Mouse (Mus musculus): Measurements from ENCODE around the gene Mafk. TPM values are rescaled to one million over a fixed set of nuclear protein-coding genes. Genes with fewer than 3 reads are reported as not detected.

Mafk gene
- total and polyA plus RNA-seq, 3 experiments, result 16.4 to 24.1 (median 23.6) TPM

- no peak for DNase-seq (ENCODE audit: extremely low read depth)
- Histone ChIP-seq H3K27ac (ENCODE audit: insufficient read depth, low read depth) (no peak overlapping the region), H3K9ac (ENCODE audit: insufficient read depth, low read depth) (no peak overlapping the region), H3K36me3 (replicated peaks in 1 of 2; ENCODE audit: control insufficient read depth in 1 of 2, insufficient read depth in 1 of 2, low read length in 1 of 2) (peaks cover 29 to 46% of the 10 kb centered on the region in 2 experiments), H3K9me3 (replicated peaks; ENCODE audit: low read length) (no peaks in the 10 kb centered on the region), H3K4me2 (ENCODE audit: insufficient read depth, low read depth, poor library complexity, severe bottlenecking) (no peak overlapping the region), H3K4me1 (ENCODE audit: control insufficient read depth in 1 of 2, insufficient read depth in 2 of 2) (no peaks in the 10 kb centered on the region), H3K4me3 (replicated peaks in 1 of 3; ENCODE audit: low read depth in 2 of 3, low read length in 2 of 3, poor library complexity in 1 of 3) (no peak overlapping the region), H3K79me2 (replicated peaks; ENCODE audit: control insufficient read depth, extremely low read depth, insufficient read depth, poor library complexity, severe bottlenecking) (peaks cover under 1% of the 10 kb centered on the region; the same call in 1 of the 2 replicates), H3K27me3 (replicated peaks) (no peaks in the 10 kb centered on the region)
- TF ChIP-seq MAFK (IDR thresholded peaks at IDR 0.05; ENCODE audit: insufficient replicate concordance, low read length) (no peak), POLR2AphosphoS2 (IDR thresholded peaks at IDR 0.05; ENCODE audit: low read depth, low read length) (0 out of 2 replicates have a peak, but pooled peaks have one; percentile 33)
- dilution Hi-C loops (cut with MboI; ENCODE audit: extremely low pct_ligation_motif_present, extremely low pct_unique_long_range_greater_than_20kb, low sequenced_read_pairs), result no loop called here
- in situ Hi-C loops (cut with MboI; ENCODE audit: low pct_ligation_motif_present, low pct_unique_long_range_greater_than_20kb, low sequenced_read_pairs), result no loop called here
Measured at GRCm38 (mm10) chr5:139803165-139803564, 11.9 kb downstream of the Mafk start.

GRCm38 (mm10) chr5:139803601-139804102 lies 12.3 kb downstream of the Mafk start:
- no peak overlapping the region for H3K27ac ChIP-seq (ENCODE audit: insufficient read depth, low read depth)
- in situ Hi-C loops (cut with MboI; ENCODE audit: low pct_ligation_motif_present, low pct_unique_long_range_greater_than_20kb, low sequenced_read_pairs) (no loop called here), dilution Hi-C loops (cut with MboI; ENCODE audit: extremely low pct_ligation_motif_present, extremely low pct_unique_long_range_greater_than_20kb, low sequenced_read_pairs) (no loop called here)
- TF ChIP-seq CTCF (conservative IDR thresholded peaks at IDR 0.05 in 1 of 2, IDR thresholded peaks at IDR 0.05 in 1 of 2; ENCODE audit: low read depth in 2 of 2, low read length in 2 of 2) (0 out of 4 replicates have a peak, but pooled peaks of 1 of the 2 experiments have one; percentile 42), MXI1 (IDR thresholded peaks at IDR 0.05; ENCODE audit: low read depth, low read length) (no peak), SMC3 (IDR thresholded peaks at IDR 0.05; ENCODE audit: low read depth, low read length) (no peak), IRF4 (IDR thresholded peaks at IDR 0.05; ENCODE audit: low read depth, low read length) (no peak), MEF2A (IDR thresholded peaks at IDR 0.05; ENCODE audit: borderline replicate concordance, low read depth, low read length) (no peak), ZMIZ1 (IDR thresholded peaks at IDR 0.05; ENCODE audit: low read depth, low read length) (no peak), EP300 (IDR thresholded peaks at IDR 0.05; ENCODE audit: low read length) (no peak), ZKSCAN1 (IDR thresholded peaks at IDR 0.05; ENCODE audit: borderline replicate concordance, low read depth, low read length) (no peak), TCF12 (IDR thresholded peaks at IDR 0.05; ENCODE audit: low read depth, low read length) (no peak), E2F4 (IDR thresholded peaks at IDR 0.05; ENCODE audit: insufficient replicate concordance, low read depth, low read length) (no peak), RCOR1 (conservative IDR thresholded peaks at IDR 0.05; ENCODE audit: low read depth, low read length) (no peak), BHLHE40 (IDR thresholded peaks at IDR 0.05; ENCODE audit: low read depth, low read length) (0 out of 2 replicates have a peak, but pooled peaks have one; percentile 19), JUND (conservative IDR thresholded peaks at IDR 0.05; ENCODE audit: low read depth, low read length) (no peak), PAX5 (IDR thresholded peaks at IDR 0.05; ENCODE audit: low read length) (no peak), TBP (conservative IDR thresholded peaks at IDR 0.05; ENCODE audit: low read depth, low read length) (no peak), USF1 (IDR thresholded peaks at IDR 0.05; ENCODE audit: low read depth, low read length) (no peak)
- H3K4me3 ChIP-seq (replicated peaks in 1 of 3; ENCODE audit: low read depth in 2 of 3, low read length in 2 of 3, poor library complexity in 1 of 3), result no peak overlapping the region
- H3K27me3 ChIP-seq (replicated peaks), result no peaks in the 10 kb centered on the region
- H3K79me2 ChIP-seq (replicated peaks; ENCODE audit: control insufficient read depth, extremely low read depth, insufficient read depth, poor library complexity, severe bottlenecking), result no peaks in the 10 kb centered on the region
- no peak overlapping the region for H3K4me2 ChIP-seq (ENCODE audit: insufficient read depth, low read depth, poor library complexity, severe bottlenecking)
- no peaks in the 10 kb centered on the region for H3K9me3 ChIP-seq (replicated peaks; ENCODE audit: low read length)
- H3K9ac ChIP-seq (ENCODE audit: insufficient read depth, low read depth), result no peak overlapping the region
- no peaks in the 10 kb centered on the region for H3K4me1 ChIP-seq (ENCODE audit: control insufficient read depth in 1 of 2, insufficient read depth in 2 of 2)
- DNase-seq (ENCODE audit: extremely low read depth), result no peak
- H3K36me3 ChIP-seq (replicated peaks in 1 of 2; ENCODE audit: control insufficient read depth in 1 of 2, insufficient read depth in 1 of 2, low read length in 1 of 2), result peaks cover 29 to 41% of the 10 kb centered on the region in 2 experiments
